Mouse (Mus musculus): ENCODE data around the gene Rasgef1b.

Rasgef1b gene

DNA sequence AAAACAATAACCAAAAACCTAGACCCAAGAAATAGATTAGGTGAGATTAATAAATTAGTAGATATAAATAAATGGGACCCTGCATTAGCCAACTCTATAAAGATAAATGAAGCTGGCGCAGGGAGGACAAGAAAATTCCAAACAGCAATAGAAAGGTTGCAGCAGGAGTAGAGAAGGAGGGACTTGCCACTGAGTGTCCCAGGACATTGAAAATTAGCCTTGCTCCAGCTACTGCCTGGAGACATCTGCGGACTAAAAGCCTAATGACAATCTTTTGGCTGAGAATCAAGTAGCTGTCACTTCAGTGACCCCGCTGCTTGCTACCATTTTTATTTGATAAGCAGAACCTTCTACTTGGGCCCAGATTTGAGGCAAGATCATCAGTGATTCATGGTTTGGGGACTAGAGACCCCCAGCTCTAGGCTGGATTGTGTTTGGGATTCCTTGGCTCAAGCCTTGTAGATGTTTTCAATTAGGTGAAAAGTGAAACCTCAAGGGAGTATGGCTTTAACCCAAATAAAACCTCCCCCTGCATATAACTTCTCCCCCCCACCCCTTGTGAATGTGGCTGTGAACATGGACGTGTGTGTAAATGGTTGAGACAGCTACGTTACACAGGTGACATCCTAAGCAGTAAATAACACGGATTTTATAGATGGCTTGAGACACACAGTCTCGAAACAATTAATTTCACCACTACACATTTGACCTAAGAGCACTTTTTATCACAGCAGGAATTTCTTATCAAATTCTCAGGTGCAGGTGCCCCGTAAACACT is 554.1 kb downstream of the Rasgef1b start:
- DNase-seq: no peak

DNA sequence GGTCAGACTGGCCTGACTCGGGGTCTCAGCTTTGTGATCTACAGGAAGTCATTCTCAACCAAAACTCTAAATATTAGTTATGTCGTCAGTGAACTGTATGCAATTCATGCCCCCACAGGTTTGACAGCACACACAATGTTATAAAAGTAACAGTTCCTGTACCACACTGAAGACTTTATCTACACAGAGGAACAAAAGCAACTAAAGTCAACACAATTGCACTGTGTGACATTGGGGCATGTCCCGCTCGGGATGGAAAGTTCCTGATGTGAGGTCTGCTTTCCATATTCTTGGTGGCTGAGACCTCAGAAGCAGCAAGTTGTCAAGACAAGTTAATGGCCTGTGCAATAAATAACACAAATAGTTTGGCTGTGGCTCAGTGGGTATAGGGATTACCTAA is 559.0 kb downstream of the Rasgef1b start:
- no peak for DNase-seq

DNA sequence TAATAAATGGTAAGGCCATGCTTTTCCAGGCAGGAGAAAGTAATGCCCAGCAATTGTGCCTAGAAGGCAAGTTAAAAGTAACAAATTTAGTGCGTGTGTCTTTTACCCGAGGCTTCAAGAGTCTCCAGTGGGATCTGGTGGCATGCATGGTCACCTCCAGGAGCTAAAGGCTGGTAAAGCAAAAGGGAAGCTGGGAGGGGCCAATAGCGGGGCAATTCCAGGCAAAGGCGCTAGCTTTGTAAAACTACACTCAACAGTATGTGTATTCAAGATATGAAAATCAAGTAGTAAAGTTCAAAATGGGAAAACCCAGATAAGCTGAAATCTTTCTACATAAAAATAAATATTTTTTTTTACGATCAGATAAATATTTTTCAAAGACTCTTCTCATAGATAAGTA is 561.1 kb downstream of the Rasgef1b start:
- no peak for DNase-seq
